Mouse (Mus musculus): ENCODE measurements at regions not wholly inside any gene's neighbourhood (a gene's known extent, or its start where the extent isn't known, plus 50 kb on each side); places are given as distances from the start of the nearest gene placed in this dataset.

- TF ChIP-seq CTCF (IDR thresholded peaks at IDR 0.05; ENCODE audit: borderline replicate concordance, insufficient read depth, low read depth, low read length): no peak
- TF ChIP-seq POLR2A (IDR thresholded peaks at IDR 0.05; ENCODE audit: borderline replicate concordance, insufficient read depth, low read length): no peak
Measured at GRCm38 (mm10) chr17:4884083-4884482, 110.0 kb upstream of the Arid1b start.

All from cerebellum, adult 2 months (tissue).